Mouse (Mus musculus) megakaryocyte, embryonic 14.5 days (primary cell): ENCODE data around the gene Ncoa1.

Source experiments
- FLI1 ChIP-seq: IDR thresholded peaks from 2 replicates; pipeline ENCODE4 v1.6.1; 2012; ENCODE audit warnings: low read length, inconsistent platforms, mixed read lengths
- GATA1 ChIP-seq: IDR thresholded peaks from 3 replicates; pipeline ENCODE4 v1.6.1; 2012; ENCODE audit warnings: mixed read lengths, low read length, inconsistent platforms, borderline replicate concordance

GRCm38 (mm10) chr12:4448076-4448589 is 28.8 kb downstream of the Ncoa1 start:
- TF ChIP-seq FLI1 (no peak), GATA1 (no peak)
